Mouse (Mus musculus): Measurements from ENCODE around the gene Atp8a2.

Gene Atp8a2

DNA sequence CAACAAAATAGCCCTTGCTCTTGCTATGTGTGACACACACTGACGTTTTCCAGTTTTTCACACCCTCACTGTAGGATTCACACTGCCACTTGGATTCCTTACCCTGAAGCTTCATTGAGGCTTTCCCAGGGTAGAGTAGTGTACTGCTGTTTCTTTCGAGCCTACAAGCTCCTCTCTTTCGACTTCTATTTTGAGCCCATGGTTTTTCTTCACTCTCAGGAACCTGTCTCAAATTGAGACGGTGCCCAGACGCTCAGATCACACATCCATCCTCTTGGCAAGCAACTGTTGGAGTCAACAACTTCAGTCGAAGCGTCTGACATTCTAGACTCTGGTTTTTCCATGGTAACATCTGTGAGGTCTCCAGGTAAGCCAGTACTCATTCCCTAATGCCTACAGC, at the start of gene Atp8a2:
Gene Atp8a2 (minus strand): TSS at position 296 of the 400 bp plus-strand sequence.
- DNase-seq (ENCODE audit: extremely low read depth, insufficient read length, low spot score), result no peak

DNA sequence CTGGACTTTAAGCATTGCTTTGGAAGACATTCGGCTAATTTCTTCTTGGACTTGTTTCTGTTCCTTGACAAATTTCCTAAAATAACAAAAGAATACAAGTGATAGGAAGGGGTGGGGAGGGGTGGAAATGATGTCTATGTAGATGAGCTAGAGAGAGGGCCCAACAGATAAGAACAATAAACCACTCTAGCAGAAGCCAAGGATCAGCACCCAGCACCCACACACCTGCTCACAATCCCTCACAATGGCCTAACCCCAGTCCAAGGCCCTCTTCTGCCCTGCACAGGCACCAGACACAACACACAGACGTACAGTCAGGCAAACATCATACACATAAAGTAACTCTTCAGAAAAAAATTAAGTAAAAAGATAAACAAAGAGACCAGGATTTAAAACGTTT, 41.6 kb upstream of the Atp8a2 start:
- DNase-seq (ENCODE audit: extremely low read depth, insufficient read length, low spot score), result no peak

DNA sequence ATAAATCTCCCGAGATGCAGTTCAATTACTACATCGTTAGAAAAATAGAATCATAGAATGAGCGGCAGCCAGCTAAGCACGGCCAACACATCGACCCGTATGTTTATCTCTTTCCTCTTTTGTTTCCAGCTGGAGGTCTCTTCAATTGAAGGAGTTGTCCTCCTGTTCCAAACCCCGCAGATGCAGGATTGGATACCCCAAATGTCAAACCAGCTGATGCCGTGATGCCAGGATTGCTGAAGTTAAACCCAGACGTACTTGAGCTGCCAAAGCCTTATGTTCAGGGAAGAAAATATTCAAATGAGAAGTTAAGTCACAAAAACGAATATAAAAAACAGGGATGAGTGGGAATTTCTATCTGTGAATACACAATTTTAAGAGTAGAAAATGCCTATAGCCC, 22.9 kb upstream of the Atp8a2 start:
- DNase-seq (ENCODE audit: extremely low read depth, insufficient read length, low spot score), result no peak

DNA sequence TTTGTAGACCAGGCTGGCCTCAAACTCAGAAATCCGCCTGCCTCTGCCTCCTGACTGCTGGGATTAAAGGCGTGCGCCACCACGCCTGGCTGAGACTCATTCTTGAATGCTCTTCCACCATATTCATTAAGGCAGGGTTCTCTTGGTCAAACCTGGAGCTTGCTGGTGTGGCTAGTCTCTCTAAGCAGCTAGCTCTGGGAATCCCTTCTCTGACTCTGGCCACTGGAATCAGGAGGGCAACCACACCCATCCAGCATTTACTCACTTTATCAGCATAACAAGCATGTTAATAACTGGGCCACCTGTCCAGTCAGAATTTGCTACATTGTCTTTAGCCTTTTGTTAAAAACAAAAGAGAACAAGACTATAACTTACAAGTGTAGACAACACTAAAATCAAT, 20.6 kb upstream of the Atp8a2 start:
- no peak for DNase-seq (ENCODE audit: extremely low read depth, insufficient read length, low spot score)

DNA sequence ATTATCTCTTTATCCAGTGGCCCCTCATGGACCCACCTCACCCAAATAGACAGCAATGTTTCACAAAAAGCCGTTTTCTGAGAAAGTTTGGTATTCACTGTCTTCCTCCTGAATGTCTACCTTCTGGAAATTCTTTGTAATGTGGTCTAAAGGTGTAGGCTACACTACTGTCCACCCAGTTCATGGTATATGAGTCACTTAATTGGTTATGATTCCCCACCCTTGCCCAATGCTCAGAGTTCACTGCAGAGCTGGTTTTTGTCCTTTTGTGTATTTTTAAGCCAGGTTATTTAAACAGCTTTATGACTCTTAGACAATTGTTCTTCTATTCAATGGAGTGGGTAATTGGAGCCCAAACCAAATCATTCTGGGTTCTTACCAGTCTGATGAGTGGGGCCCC, 19.1 kb upstream of the Atp8a2 start:
- DNase-seq (ENCODE audit: extremely low read depth, insufficient read length, low spot score), result no peak

DNA sequence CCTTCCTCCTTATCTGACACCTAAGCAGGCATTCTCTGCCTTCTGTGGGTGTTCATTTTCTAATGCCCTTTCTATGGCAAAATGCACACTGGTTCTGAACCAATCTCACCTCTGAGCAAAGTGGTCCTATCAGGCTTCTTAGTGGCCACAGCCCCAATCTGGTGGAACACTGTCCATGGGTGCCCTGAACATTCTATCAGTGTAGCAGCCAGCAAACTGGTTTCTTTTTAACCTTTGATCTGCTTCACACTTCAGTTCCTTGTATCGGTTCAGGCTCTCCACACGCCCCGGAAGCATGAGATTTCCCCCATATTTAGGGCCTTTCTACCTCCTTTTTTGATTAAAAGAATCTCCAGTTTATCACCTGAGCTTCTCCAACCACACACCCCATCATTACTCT, 18.0 kb upstream of the Atp8a2 start:
- DNase-seq (ENCODE audit: extremely low read depth, insufficient read length, low spot score), result no peak

DNA sequence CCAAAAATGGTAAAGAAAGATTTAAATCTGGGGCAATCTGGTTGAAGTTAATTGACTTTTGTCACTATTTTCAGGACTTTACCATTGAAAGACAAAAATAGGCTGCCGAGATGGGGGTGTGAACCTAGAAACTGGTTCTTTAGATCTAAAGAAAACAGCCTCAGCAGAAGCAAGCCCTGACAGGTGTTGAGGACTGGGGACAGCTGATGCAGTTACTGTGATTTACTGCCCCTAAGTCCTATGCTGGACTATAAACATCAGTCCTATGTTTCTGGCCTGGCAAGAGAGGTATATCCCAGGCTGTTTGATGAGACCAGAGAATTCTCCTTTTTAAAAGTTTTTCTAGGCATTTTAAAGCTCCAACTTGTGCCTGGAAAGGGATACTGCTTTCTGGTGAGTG, 17.1 kb upstream of the Atp8a2 start:
- DNase-seq (ENCODE audit: extremely low read depth, insufficient read length, low spot score), result no peak

DNA sequence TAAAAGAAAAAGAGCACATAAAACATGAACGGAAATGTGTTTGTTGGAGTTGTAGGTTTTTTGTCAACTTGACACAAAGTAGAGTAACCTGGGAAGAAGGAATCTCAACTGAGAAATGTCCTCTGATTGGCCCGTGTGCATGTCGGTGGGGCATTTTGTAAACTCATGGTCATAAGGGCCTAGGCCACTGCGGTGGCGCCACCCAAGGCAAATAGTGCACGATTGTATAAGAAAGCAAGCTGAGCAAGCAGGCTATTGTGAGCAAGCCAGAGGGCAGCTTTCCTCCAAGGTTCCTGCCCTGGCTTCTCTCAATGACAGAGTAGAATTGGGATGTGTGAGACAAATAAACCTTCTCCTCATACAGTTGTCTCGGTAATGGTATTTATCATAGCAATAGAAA, 12.2 kb upstream of the Atp8a2 start:
- no peak for DNase-seq (ENCODE audit: extremely low read depth, insufficient read length, low spot score)

DNA sequence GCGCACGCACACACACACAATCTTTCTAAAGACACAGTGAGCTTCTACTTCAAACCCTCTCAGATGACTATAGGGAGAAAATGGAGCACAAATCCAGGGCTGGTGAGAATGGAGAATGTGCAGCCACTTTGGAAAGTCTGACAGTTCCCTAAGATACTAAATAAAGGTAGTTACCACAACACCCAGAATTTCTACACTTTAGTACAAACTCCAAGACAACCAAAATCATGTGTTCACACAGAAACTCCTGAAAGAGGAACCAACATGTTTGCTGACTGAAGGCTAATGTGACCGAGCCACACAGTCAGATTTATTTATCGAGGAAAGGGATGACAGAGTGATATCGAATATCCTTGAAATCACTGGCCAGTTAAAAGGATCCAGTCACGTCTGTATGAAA, 8.0 kb upstream of the Atp8a2 start:
- no peak for DNase-seq (ENCODE audit: extremely low read depth, insufficient read length, low spot score)

DNA sequence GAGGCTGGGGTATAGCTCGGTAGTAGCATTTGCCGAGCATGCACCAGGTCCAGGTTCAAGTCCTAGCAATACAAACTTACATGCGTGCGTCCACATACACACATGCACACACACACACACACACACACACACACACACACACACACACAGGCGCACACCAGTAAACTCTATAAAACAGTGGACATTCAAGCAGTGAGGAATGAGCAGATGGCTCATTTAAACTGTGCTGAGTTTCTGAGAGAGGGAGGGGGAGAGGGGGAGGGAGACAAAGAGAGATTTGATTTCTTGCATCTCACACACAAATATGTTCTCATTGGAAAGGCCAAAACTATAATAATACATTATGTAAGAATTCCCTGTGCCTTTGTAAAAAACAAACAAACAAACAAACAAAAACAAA, 980 bp downstream of the Atp8a2 start:
- DNase-seq (ENCODE audit: extremely low read depth, insufficient read length, low spot score), result no peak

DNA sequence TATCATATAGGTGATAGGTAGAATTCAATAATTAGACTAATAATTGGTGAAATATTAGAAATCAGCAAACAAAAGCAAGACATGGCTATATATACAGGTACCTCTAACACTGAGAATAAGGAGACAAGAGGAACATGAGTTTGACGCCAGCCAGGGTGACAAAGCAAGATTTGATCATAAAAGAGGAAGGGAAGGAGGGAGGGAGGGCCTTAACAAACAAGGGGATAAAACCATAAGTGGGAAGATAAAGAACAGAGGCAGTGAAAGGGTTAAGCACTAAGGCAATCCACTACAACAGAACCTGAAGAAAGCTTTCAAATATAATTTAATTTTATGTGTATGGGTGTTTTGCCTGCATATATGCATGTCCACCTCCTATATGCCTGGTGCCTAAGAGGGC, 2.4 kb downstream of the Atp8a2 start:
- no peak for DNase-seq (ENCODE audit: extremely low read depth, insufficient read length, low spot score)

DNA sequence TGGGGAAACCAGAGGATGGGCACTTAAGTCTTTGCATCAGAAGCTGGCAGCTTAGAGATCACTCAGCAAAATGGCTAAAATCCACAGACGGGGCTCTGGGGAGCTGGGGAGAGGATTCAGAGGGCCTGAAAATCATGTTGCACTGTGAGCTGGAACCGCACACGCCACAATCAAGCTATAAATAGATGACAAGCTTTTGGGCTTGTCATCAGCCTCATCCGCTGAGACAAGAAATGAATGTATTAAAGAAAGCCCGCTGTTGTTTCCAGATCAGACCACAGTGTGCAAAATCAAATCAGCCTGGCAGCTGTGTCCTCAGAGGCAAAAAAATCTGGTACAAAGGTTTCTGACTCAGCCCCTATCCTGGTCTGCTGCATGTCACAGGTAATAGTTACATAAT, 7.2 kb downstream of the Atp8a2 start:
- DNase-seq (ENCODE audit: extremely low read depth, insufficient read length, low spot score), result no peak

DNA sequence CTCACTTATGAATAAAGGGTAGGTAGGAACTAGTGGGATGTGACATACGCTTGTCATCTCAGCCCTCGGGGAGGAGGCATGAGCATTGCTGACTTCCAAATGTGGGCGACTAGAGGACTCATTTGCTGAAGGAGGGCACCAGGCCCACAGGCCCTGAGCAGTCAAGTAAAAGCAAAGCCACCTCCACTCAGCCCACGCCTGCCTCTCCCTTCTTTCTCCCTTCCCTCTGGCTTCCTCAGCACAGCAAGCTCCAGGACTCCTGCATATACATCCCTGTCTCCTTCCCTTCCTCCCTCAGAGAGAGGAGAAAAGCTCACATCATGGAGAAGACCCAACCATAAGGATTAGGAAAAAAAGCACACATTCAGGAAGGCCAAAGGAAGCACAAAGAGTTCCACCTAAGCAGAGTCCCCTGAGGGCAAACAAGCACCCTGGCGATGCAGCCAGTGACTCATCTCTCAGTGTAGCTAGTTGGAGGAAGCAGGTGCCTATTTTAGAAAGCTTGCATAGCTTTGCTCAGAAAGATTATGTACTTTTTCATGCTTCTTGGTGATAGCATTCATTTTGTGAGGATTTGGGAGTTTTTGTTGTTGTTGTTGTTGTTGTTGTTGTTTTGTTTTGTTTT, 8.7 kb downstream of the Atp8a2 start:
- DNase-seq (ENCODE audit: extremely low read depth, insufficient read length, low spot score), result peak; percentile 15

DNA sequence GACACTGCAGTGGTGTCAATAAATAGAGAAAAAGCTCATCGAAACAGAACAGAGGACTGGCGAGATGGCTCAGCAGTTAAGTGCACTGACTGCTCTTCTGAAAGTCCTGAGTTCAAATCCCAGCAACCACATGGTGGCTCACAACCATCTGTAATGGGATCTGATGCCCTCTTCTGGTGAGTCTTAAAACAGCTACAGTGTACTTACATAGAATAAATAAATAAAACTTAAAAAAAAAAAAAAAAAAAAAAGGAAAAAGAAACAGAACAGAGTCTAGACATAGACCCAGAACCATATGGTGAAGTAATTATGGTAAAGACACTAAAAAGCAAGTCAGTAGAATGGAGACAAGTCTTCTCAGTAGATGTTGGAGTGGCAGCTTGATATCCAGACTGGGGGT, 15.7 kb downstream of the Atp8a2 start:
- no peak for DNase-seq (ENCODE audit: extremely low read depth, insufficient read length, low spot score)

DNA sequence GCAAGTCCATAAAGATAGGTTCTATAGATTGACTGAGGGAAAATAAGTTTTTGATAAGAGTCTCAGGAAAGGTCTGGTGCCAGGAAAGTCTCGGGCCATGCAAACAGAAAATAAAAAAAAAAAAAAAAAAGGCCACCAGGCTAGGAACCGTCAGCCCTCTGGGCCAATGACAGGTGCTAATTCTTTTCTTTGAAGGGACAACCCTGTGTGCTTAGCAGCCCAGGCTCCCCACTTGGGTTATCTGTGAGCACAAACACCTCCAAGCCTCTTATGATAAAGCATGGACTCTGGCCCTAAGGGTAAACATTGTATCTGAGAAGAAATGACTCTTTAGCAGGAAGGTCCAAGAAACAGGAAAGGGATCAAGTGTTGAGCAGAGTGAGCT, 18.4 kb downstream of the Atp8a2 start:
- no peak for DNase-seq (ENCODE audit: extremely low read depth, insufficient read length, low spot score)

DNA sequence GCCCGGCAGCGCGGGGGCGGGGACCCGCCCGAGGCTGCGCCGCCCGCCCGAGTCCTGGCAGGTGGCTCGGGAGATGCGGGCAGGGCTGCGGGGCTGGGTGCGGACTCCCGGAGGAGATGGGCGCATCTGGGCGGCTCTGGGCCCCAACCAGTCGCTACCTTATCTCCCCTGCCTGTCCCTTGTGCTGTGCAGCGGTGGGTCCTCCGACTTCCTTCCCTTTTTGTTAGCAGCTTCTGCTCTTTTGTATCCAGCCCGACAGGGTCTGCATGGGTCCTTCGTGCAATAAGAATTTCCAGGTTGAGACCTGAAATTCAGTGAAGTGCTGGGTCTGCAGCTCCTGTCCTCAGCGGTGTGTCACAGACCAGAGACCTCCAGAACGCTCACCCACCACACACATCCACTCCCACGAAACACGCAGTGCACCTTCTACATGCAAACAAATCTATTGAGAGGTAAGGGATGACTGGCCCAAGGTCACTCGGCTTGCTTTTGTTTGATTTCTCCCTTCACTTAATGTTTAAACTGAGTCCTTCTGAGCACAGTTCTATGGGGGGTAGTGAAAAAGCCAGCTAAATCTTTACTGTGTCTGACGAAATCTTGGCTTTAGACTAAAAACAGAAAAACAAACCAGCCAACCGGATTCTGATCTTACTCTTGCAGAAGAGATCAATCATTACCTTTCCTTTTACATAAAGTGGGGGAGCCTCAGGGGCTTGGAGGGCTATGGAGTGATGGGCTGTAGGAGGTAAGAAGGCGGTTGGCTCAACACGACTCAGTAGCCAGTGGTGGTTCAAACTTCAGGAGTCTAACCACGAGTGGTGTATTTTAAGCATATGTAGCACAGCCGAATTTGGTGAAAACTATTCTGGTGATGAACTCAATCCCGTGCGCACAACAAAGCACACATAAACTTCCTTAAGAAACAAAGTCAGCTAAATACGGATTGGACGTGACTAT, 19.1 kb downstream of the Atp8a2 start:
- DNase-seq (ENCODE audit: extremely low read depth, insufficient read length, low spot score), result no peak

DNA sequence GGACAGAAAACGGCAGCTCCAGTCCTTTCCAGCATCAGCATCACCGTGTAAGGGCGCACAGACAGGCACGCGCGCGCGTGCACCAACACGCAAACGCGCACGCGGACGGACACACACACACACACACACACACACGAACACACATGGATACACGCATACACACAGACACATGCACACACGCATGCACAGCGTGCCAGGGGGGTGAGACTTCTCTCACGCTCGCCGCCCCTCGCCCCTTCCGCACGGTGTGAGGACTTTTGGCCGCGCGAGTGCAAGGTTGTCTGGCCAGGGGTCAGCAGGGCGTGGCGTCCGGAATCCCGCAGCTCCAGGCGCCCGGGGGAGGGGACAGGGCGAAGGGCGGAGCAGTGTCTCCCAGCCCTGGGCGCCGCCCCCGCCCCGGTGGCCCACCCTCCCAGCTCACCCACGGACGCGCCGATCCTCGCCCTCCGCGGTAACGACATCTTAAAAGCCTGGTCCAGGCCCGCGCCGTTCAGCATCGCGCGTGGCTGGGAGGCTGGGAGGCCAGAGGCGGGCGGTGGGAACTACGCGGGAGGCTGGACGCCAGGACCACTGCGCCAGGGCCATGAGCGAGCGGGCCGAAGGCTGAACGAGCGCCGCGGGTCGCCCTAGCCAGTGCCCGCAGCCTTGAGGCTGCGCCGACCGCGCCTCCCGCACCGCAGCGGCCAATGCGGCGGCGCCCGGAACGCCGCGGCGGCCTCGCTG, 19.9 kb downstream of the Atp8a2 start:
- DNase-seq (ENCODE audit: extremely low read depth, insufficient read length, low spot score), result no peak

DNA sequence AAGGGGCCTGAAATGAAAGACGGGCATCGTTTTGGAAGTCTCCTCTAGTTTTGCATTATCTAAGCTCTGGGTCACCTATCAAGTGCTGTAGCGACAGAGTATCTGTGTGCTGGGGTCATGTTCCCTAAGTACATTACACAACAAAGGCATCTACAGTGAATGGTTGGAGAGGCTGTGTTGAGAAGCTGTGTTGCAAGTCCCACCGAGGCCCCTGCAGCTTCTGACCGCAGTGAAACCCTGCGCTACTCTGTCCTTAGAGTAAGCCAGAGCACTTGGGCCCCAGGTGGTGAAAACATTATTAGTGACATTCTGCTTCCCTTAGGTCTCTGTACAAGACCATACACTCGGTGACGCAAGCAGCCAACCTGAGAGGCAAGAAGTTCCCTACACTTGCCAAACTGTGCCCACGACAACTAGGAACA, 20.5 kb downstream of the Atp8a2 start:
- DNase-seq (ENCODE audit: extremely low read depth, insufficient read length, low spot score), result no peak

DNA sequence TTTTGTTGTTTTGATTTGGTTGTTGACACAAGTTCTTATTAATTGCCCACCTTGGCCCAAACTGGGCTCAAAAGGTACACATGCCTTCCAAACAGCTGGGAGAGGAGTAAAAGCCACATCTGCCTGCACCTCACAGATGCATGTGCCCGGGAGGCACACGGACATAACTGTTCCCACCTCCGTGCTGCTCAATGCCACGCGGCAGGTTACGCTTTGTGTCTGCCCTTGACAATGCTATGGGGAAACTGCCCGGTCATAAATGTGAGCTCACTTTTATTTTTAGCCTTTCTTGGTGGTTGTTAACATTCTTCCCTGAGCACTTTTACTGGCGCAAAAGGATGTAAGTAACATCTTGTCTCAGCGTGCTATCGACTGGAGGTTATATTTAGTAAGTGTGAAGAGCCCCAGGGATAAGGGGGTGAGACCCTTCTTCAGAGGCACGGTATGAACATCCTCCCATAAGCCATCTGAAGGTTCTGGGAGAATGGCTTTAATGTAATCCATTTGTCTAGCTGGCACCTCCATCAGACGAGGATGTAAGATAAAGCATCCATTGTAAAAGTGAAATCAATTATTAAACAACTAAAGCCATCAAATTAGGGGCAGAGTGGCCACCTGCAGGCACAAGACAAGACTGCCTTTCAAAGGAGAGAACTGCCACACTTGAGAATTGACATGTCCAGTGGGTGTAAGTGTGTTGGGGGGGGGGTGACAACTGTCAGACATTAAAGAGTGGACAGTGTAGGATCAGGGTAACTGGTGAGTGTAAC, 24.5 kb downstream of the Atp8a2 start:
- DNase-seq (ENCODE audit: extremely low read depth, insufficient read length, low spot score), result no peak

DNA sequence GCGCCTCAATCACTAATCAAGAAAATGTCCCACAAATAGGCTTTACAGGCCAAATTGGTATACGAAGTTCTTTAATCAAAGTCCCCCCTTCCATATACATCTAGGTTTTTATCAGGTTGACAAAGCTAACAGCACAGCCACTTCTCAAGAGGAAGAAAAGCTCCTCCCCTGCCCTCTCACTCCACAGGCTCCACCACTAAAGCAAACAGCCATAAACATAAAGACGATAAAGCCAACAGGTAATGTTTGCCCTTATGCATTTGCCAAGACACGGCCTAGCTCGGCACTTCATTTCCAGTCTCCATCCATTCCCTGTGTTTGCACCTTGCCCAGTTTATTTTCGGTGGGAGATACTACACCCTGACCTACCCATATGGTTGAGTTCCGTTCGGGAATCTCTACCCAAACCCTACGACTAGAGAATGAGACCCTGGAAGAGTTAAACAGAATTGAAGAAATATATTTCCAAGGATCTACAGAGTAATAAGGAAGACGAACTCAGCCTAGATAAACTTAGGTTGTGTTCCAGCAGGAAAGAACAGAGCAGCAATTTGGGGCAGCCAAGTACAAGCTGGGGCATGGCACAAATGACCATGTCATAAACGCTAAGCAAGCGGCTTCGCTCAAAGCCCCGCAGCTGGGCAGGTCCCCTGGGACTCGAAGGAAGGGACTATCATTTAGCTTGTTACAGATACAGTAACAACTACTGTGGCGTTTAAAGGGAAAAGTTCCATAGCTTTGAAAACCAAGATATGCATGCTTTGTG, 26.0 kb downstream of the Atp8a2 start:
- DNase-seq (ENCODE audit: extremely low read depth, insufficient read length, low spot score), result no peak
